Mouse (Mus musculus) erythroid progenitor cell, adult 5-6 weeks (primary cell): ENCODE results near the gene Zfp770. TPM values are rescaled to one million over a fixed set of nuclear protein-coding genes. Genes with fewer than 3 reads are reported as not detected.
A peak's percentile ranks its signal among the peaks of the same experiment; 100 is the strongest.

Source experiments
- ATAC-seq: replicated peaks from 2 replicates; pipeline ENCODE4 v1.8.0; 2016; ENCODE audit warnings: moderate number of reproducible peaks, mild to moderate bottlenecking, moderate TSS enrichment, inconsistent platforms; ENCODE audit not compliant: poor library complexity, low FRiP score, severe bottlenecking
- total RNA-seq, 2 experiments: library from RNA; stranded (forward) in 1 of 2; stranded (reverse) in 1 of 2; fragments of 150-400 nt in 1 of 2; fragments of 186-747, 209-891 nt in 1 of 2; gene quantifications; 2 replicates each; pipeline versions ENCODE4 v1.2.3 to v1.2.4; 2015 to 2017; ENCODE audit warnings: low replicate concordance in 2 of 2

The Zfp770 gene
- total RNA-seq, 2 experiments from 2014 or later: 2.7 to 2.9 TPM

- ATAC-seq: peak; percentile 39; the same call in 1 of the 2 replicates
These were observed 55.9 kb downstream of the Zfp770 start for GRCm38 (mm10) chr2:114145315-114145801.

GRCm38 (mm10) chr2:114144915-114145314 is 56.4 kb downstream of the Zfp770 start:
- no peak for ATAC-seq

- no peak for ATAC-seq
These were observed 57.4 kb downstream of the Zfp770 start for GRCm38 (mm10) chr2:114143842-114144241.

Other genes with a start within 250 kb of the Zfp770 start
- gene Gjd2, start 187.8 kb downstream of the Zfp770 start, total RNA-seq (2015; ENCODE audit: low replicate concordance): not detected in 2 replicates
- not detected in 2 replicates for gene Gjd2, start 187.8 kb downstream of the Zfp770 start, total RNA-seq (2017; ENCODE audit: low replicate concordance)
- not detected in 2 replicates for gene Actc1, start 147.9 kb downstream of the Zfp770 start, total RNA-seq (2015; ENCODE audit: low replicate concordance)
- not detected in 2 replicates for gene Actc1, start 147.9 kb downstream of the Zfp770 start, total RNA-seq (2017; ENCODE audit: low replicate concordance)
- gene Aqr, start 14.4 kb downstream of the Zfp770 start, total RNA-seq (2015; ENCODE audit: low replicate concordance): 18.0 and 27.2 TPM in 2 replicates
- 18.5 and 23.5 TPM in 2 replicates for gene Aqr, start 14.4 kb downstream of the Zfp770 start, total RNA-seq (2017; ENCODE audit: low replicate concordance)